Mouse (Mus musculus) neural tube, embryonic 13.5 days (tissue): ENCODE data around the gene Tmem87a. TPM values are rescaled to one million over a fixed set of nuclear protein-coding genes. Genes with fewer than 3 reads are reported as not detected.

Source experiments
- ATAC-seq: fragments of 200-750 bp; cut with Nextera tagmentation; 2 replicates; pipeline ENCODE4 v1.8.0; 2017; ENCODE audit warnings: low read depth, mild to moderate bottlenecking, moderate TSS enrichment, moderate library complexity
- H3K27ac ChIP-seq: fragments of 300-500 bp; sonication (generic); replicated peaks from 2 replicates; pipeline ENCODE4 v1.5.1; 2015; ENCODE audit warnings: moderate library complexity, mild to moderate bottlenecking, inconsistent platforms
- H3K27me3 ChIP-seq: fragments of 300-500 bp; sonication (generic); 2 replicates; pipeline ENCODE4 v1.6.1; 2015; ENCODE audit warnings: mild to moderate bottlenecking, inconsistent platforms
- H3K36me3 ChIP-seq: fragments of 300-500 bp; sonication (generic); 2 replicates; pipeline ENCODE4 v1.6.1; 2015; ENCODE audit warnings: mild to moderate bottlenecking, inconsistent platforms
- H3K4me1 ChIP-seq: fragments of 300-500 bp; sonication (generic); replicated peaks from 2 replicates; pipeline ENCODE4 v1.6.1; 2015; ENCODE audit warnings: inconsistent platforms
- H3K4me2 ChIP-seq: fragments of 300-500 bp; sonication (generic); 2 replicates; pipeline ENCODE4 v1.6.1; 2015; ENCODE audit warnings: inconsistent platforms, mild to moderate bottlenecking, moderate library complexity
- H3K4me3 ChIP-seq: fragments of 300-500 bp; sonication (generic); 2 replicates; pipeline ENCODE4 v1.5.1; 2015; ENCODE audit warnings: mild to moderate bottlenecking, inconsistent platforms
- H3K9ac ChIP-seq: fragments of 300-500 bp; sonication (generic); 2 replicates; pipeline ENCODE4 v1.6.1; 2015; ENCODE audit warnings: moderate library complexity, mild to moderate bottlenecking, inconsistent platforms
- H3K9me3 ChIP-seq: fragments of 300-500 bp; sonication (generic); 2 replicates; pipeline ENCODE4 v1.6.1; 2016; ENCODE audit warnings: inconsistent platforms
- WGBS: fragments of 180-500 bp; shearing (Covaris S2); methylation state at CpG from one replicate; pipeline ENCODE4 v1.1.7; 2015; 5-methylcytosine and 5-hydroxymethylcytosine counted together
- polyA plus RNA-seq: library from polyadenylated mRNA; unstranded; fragments of >200 nt; fragmentation: Nextera tagmentation; extraction: Ambion mirVana; gene quantifications from 2 replicates; pipeline ENCODE4 v1.2.1, GENCODE M21; 2015

Tmem87a gene
- polyA plus RNA-seq: 7.2 and 9.6 TPM in 2 replicates

GRCm38 (mm10) chr2:120403986-120404822 is at the start of gene Tmem87a:
TSS of gene Tmem87a (minus strand) at chr2:120404113.
- H3K9ac ChIP-seq: peak within 1 kb of the TSS; percentile 84
- H3K27me3 ChIP-seq: no peaks in the 10 kb centered on the region
- H3K9me3 ChIP-seq: peaks cover 23% of the 10 kb centered on the region
- H3K4me3 ChIP-seq: peak within 1 kb of the TSS; percentile 80
- peak within 1 kb of the TSS; percentile 94 for H3K27ac ChIP-seq
- H3K4me1 ChIP-seq: peaks cover 31% of the 10 kb centered on the region
- 1% methylated on average over 34 of the region's 34 CpGs for WGBS
- ATAC-seq: peak; percentile 100
- H3K36me3 ChIP-seq: no peaks in the 10 kb centered on the region
- H3K4me2 ChIP-seq: peak within 1 kb of the TSS; percentile 88

DNA sequence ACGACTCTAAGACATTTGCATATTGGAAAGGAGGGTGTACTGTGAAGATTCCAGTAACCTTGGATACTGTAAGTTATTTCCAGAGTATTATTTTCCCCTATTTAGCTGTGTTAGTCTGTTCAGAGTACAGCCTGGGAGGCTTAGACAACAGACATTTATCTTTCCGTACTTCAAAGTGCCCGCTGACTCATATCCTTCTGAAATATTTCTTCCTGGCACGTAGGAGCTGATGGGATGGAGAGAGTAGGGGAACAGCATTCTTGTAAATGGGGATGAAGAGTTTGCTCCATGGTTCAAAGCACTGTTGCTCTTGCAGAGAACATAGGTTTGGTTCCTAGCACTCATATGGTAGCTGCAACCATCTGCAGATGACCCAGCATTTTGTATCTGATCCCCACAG is 48.7 kb upstream of the Tmem87a start:
- Histone ChIP-seq H3K4me1 (no peaks in the 10 kb centered on the region), H3K9me3 (no peaks in the 10 kb centered on the region), H3K4me2 (no peak overlapping the region), H3K27me3 (no peaks in the 10 kb centered on the region), H3K9ac (no peak overlapping the region), H3K27ac (no peak overlapping the region), H3K36me3 (no peaks in the 10 kb centered on the region), H3K4me3 (no peak overlapping the region)
- ATAC-seq: no peak
- 86% methylated on average over 4 of the region's 4 CpGs for WGBS

GRCm38 (mm10) chr2:120450724-120451123 is 46.8 kb upstream of the Tmem87a start:
- H3K4me2 ChIP-seq: no peak overlapping the region
- ATAC-seq: no peak
- WGBS: 62% methylated on average over 6 of the region's 6 CpGs

GRCm38 (mm10) chr2:120447306-120447705 is 43.4 kb upstream of the Tmem87a start:
- Histone ChIP-seq H3K27me3 (no peaks in the 10 kb centered on the region), H3K4me1 (no peaks in the 10 kb centered on the region), H3K4me3 (no peak overlapping the region), H3K4me2 (no peak overlapping the region), H3K27ac (no peak overlapping the region), H3K9me3 (no peaks in the 10 kb centered on the region), H3K9ac (no peak overlapping the region), H3K36me3 (no peaks in the 10 kb centered on the region)
- WGBS: 94% methylated on average over 1 of the region's 1 CpGs
- ATAC-seq: no peak

More at GRCm38 (mm10) chr2:120450724-120451123, 46.8 kb upstream of the Tmem87a start:
- Histone ChIP-seq H3K36me3 (no peaks in the 10 kb centered on the region), H3K4me1 (no peaks in the 10 kb centered on the region), H3K4me3 (no peak overlapping the region), H3K9ac (no peak overlapping the region), H3K9me3 (no peaks in the 10 kb centered on the region), H3K27ac (no peak overlapping the region), H3K27me3 (no peaks in the 10 kb centered on the region)

- no peaks in the 10 kb centered on the region for H3K9me3 ChIP-seq
- no peaks in the 10 kb centered on the region for H3K36me3 ChIP-seq
- ATAC-seq: no peak
- no peak overlapping the region for H3K4me3 ChIP-seq
- no peak overlapping the region for H3K27ac ChIP-seq
- H3K9ac ChIP-seq: no peak overlapping the region
- H3K27me3 ChIP-seq: no peaks in the 10 kb centered on the region
- 83% methylated on average over 10 of the region's 10 CpGs for WGBS
- H3K4me2 ChIP-seq: no peak overlapping the region
- H3K4me1 ChIP-seq: no peaks in the 10 kb centered on the region
Measured at GRCm38 (mm10) chr2:120446373-120446772, 42.5 kb upstream of the Tmem87a start.

- no peak overlapping the region for H3K9ac ChIP-seq
- no peaks in the 10 kb centered on the region for H3K9me3 ChIP-seq
- no peaks in the 10 kb centered on the region for H3K36me3 ChIP-seq
- 97% methylated on average over 1 of the region's 1 CpGs for WGBS
- no peak overlapping the region for H3K4me2 ChIP-seq
- H3K27me3 ChIP-seq: no peaks in the 10 kb centered on the region
- no peaks in the 10 kb centered on the region for H3K4me1 ChIP-seq
- no peak overlapping the region for H3K4me3 ChIP-seq
- no peak for ATAC-seq
- no peak overlapping the region for H3K27ac ChIP-seq
Measured at GRCm38 (mm10) chr2:120444486-120444885, 40.6 kb upstream of the Tmem87a start.

DNA sequence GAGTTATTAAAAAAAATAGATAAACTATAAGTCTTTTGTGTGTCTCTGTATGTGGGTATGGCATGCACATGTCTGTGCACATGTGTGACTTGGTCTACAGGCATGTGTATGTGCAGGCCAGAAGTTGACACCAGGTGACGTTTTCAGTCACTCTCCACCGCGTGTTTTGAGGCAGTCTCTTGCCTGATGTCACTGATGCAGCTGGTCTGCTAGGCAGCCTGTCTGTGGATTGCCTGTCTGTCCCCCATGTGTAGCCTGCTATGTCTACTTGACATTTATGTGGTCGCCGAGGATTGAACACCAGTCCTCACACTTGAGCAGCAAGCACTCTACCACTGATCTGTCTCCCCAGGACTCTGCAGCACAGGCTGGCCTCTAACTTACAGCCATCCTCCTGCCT is 20.5 kb upstream of the Tmem87a start:
- H3K9me3 ChIP-seq: no peaks in the 10 kb centered on the region

GRCm38 (mm10) chr2:120414738-120415414 is 11.0 kb upstream of the Tmem87a start:
- 67% methylated on average over 1 of the region's 1 CpGs for WGBS
- H3K4me1 ChIP-seq: no peaks in the 10 kb centered on the region
- no peak for ATAC-seq

More for the DNA sequence above, 20.5 kb upstream of the Tmem87a start:
- no peaks in the 10 kb centered on the region for H3K27me3 ChIP-seq
- 88% methylated on average over 5 of the region's 5 CpGs for WGBS
- no peak for ATAC-seq
- no peaks in the 10 kb centered on the region for H3K4me1 ChIP-seq
- H3K4me2 ChIP-seq: no peak overlapping the region
- H3K4me3 ChIP-seq: no peak overlapping the region
- no peak overlapping the region for H3K27ac ChIP-seq
- no peak overlapping the region for H3K9ac ChIP-seq
- H3K36me3 ChIP-seq: peaks cover 4% of the 10 kb centered on the region; the same call in 1 of the 2 replicates

GRCm38 (mm10) chr2:120414113-120414512 is 10.2 kb upstream of the Tmem87a start:
- H3K9ac ChIP-seq: no peak overlapping the region
- no peaks in the 10 kb centered on the region for H3K36me3 ChIP-seq
- H3K4me2 ChIP-seq: no peak overlapping the region
- peaks cover 2% of the 10 kb centered on the region; the same call in 1 of the 2 replicates for H3K9me3 ChIP-seq
- H3K4me1 ChIP-seq: no peaks in the 10 kb centered on the region
- no peak overlapping the region for H3K4me3 ChIP-seq
- no peaks in the 10 kb centered on the region for H3K27me3 ChIP-seq
- no peak overlapping the region for H3K27ac ChIP-seq
- no peak for ATAC-seq

More at GRCm38 (mm10) chr2:120414738-120415414, 11.0 kb upstream of the Tmem87a start:
- Histone ChIP-seq H3K36me3 (no peaks in the 10 kb centered on the region), H3K27me3 (no peaks in the 10 kb centered on the region), H3K9ac (no peak overlapping the region), H3K4me3 (no peak overlapping the region), H3K4me2 (no peak overlapping the region), H3K27ac (no peak overlapping the region), H3K9me3 (no peaks in the 10 kb centered on the region)

DNA sequence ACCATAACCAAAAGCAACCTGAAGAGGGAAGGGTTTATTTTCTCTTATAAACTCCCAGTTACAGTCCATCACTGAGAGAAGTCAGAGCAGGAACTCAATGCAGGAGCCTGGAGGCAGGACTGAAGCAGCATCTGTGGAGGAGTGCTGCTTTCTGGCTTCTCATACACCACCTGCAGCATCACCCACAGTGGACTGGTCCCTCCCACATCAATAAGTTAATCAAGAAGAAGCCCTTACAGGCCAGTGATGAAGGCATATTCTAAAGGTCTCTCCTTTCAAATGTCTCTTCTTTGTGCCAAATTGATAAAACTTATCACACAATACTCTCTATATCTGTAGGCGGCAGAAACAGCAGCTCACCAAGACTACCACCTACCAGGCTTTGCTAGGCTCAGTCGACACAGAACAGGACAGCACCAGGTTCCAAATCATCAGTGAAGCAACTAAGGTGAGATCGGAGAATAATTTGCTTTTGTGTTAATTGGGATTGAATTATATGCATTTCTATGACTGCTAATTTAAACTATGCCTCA is 7.2 kb upstream of the Tmem87a start:
- no peaks in the 10 kb centered on the region for H3K4me1 ChIP-seq
- H3K36me3 ChIP-seq: no peaks in the 10 kb centered on the region
- H3K27me3 ChIP-seq: no peaks in the 10 kb centered on the region
- WGBS: 96% methylated on average over 3 of the region's 3 CpGs
- no peak overlapping the region for H3K4me3 ChIP-seq
- H3K27ac ChIP-seq: no peak overlapping the region
- peaks cover 25% of the 10 kb centered on the region for H3K9me3 ChIP-seq
- H3K9ac ChIP-seq: no peak overlapping the region
- ATAC-seq: no peak
- no peak overlapping the region for H3K4me2 ChIP-seq

GRCm38 (mm10) chr2:120404823-120405765 is 1.2 kb upstream of the Tmem87a start:
- Histone ChIP-seq H3K9me3 (peaks cover 25% of the 10 kb centered on the region), H3K4me3 (peak overlapping the region; percentile 80), H3K36me3 (no peaks in the 10 kb centered on the region), H3K9ac (peak overlapping the region; percentile 84), H3K27me3 (no peaks in the 10 kb centered on the region), H3K27ac (peak overlapping the region; percentile 94), H3K4me2 (peak overlapping the region; percentile 88), H3K4me1 (peaks cover 31% of the 10 kb centered on the region)
- WGBS: 38% methylated on average over 14 of the region's 14 CpGs
- ATAC-seq: no peak
